Mouse (Mus musculus) stomach, embryonic 16.5 days (tissue): ENCODE measurements around the gene Soat1. TPM values are rescaled to one million over a fixed set of nuclear protein-coding genes. Genes with fewer than 3 reads are reported as not detected.

ENCODE experiments used
- ATAC-seq: fragments of 200-750 bp; cut with Nextera tagmentation; 2 replicates; pipeline ENCODE4 v1.8.0; 2017; ENCODE audit warnings: moderate number of reproducible peaks, moderate TSS enrichment; ENCODE audit not compliant: insufficient read depth, low FRiP score
- H3K27ac ChIP-seq: fragments of 300-500 bp; sonication (generic); 2 replicates; pipeline ENCODE4 v1.5.1; 2014; ENCODE audit warnings: low read length
- H3K27me3 ChIP-seq: fragments of 300-500 bp; sonication (generic); 2 replicates; pipeline ENCODE4 v1.6.1; 2014; ENCODE audit warnings: low read length, control low read depth, mixed read lengths; ENCODE audit not compliant: control insufficient read depth, insufficient read depth
- H3K36me3 ChIP-seq: fragments of 300-500 bp; sonication (generic); 2 replicates; pipeline ENCODE4 v1.6.1; 2014; ENCODE audit warnings: low read length; ENCODE audit not compliant: control insufficient read depth, insufficient read depth
- H3K4me1 ChIP-seq: fragments of 300-500 bp; sonication (generic); 2 replicates; pipeline ENCODE4 v1.6.1; 2014; ENCODE audit warnings: low read length, control low read depth, mixed read lengths; ENCODE audit not compliant: control insufficient read depth, insufficient read depth
- H3K4me2 ChIP-seq: fragments of 300-500 bp; sonication (generic); 2 replicates; pipeline ENCODE4 v1.6.1; 2014; ENCODE audit warnings: low read depth, low read length, mixed read lengths
- H3K4me3 ChIP-seq: fragments of 300-500 bp; sonication (generic); replicated peaks from 2 replicates; pipeline ENCODE4 v1.5.1; 2014; ENCODE audit warnings: mild to moderate bottlenecking, low read length
- H3K9ac ChIP-seq: fragments of 300-500 bp; sonication (generic); 2 replicates; pipeline ENCODE4 v1.6.1; 2014; ENCODE audit warnings: low read length
- H3K9me3 ChIP-seq: fragments of 300-500 bp; sonication (generic); replicated peaks from 2 replicates; pipeline ENCODE4 v1.6.1; 2016; ENCODE audit warnings: low read length, control low read depth; ENCODE audit not compliant: control insufficient read depth
- WGBS: fragments of 180-500 bp; shearing (Covaris S2); extraction: QIAGEN DNeasy Blood & Tissue Kit; methylation state at CpG from one replicate; pipeline ENCODE4 v1.1.7; 2014; 5-methylcytosine and 5-hydroxymethylcytosine counted together
- polyA plus RNA-seq: library from polyadenylated mRNA; unstranded; fragments of >200 nt; fragmentation: Nextera tagmentation; extraction: Ambion mirVana; gene quantifications from 2 replicates; pipeline ENCODE4 v1.2.1, GENCODE M21; 2015

The Soat1 gene
- polyA plus RNA-seq, 1 experiment from 2014 or later = 46.8 TPM

- H3K27me3 ChIP-seq = no peaks in the 10 kb centered on the region
- no peaks in the 10 kb centered on the region for H3K9me3 ChIP-seq
- no peaks in the 10 kb centered on the region for H3K4me1 ChIP-seq
- ATAC-seq = no peak
- no peak overlapping the region for H3K4me3 ChIP-seq
- H3K27ac ChIP-seq = no peak overlapping the region
- H3K4me2 ChIP-seq = no peak overlapping the region
- WGBS = 88% methylated on average over 3 of the region's 3 CpGs
- no peak overlapping the region for H3K9ac ChIP-seq
- no peaks in the 10 kb centered on the region for H3K36me3 ChIP-seq
These were observed 50.1 kb downstream of the Soat1 start for GRCm38 (mm10) chr1:156424054-156424453.

DNA sequence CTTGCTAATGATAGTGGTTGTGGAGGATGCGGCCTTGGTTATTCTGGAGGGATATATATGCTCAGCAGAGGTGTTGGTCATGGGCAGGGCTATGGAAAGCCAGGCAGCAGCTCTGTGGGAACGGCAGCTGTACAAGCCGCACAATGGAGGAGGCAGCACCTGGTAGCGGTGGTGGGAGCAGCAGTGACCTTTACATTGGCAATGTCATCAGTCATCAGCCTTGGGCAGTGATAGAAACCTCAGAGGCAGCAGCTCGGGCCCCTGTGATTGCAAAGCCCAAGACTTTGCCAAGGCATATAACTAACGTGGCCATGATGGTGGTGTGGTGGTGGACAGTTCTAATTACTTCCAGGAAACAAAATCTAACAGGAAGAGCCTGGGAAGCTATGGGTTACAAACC lies 50.6 kb downstream of the Soat1 start:
- Histone ChIP-seq H3K4me3 (no peak overlapping the region), H3K9ac (no peak overlapping the region), H3K27me3 (no peaks in the 10 kb centered on the region), H3K4me2 (no peak overlapping the region), H3K36me3 (no peaks in the 10 kb centered on the region), H3K9me3 (no peaks in the 10 kb centered on the region), H3K27ac (no peak overlapping the region), H3K4me1 (no peaks in the 10 kb centered on the region)
- no peak for ATAC-seq
- whole genome bisulfite sequencing = 73% methylated on average over 6 of the region's 6 CpGs

- Histone ChIP-seq H3K27ac (no peak overlapping the region), H3K27me3 (no peaks in the 10 kb centered on the region), H3K36me3 (no peaks in the 10 kb centered on the region), H3K9ac (no peak overlapping the region), H3K9me3 (no peaks in the 10 kb centered on the region), H3K4me1 (no peaks in the 10 kb centered on the region), H3K4me3 (no peak overlapping the region), H3K4me2 (no peak overlapping the region)
- ATAC-seq = no peak
- 76% methylated on average over 6 of the region's 6 CpGs for WGBS
These were observed 51.3 kb downstream of the Soat1 start for GRCm38 (mm10) chr1:156422856-156423255.

DNA sequence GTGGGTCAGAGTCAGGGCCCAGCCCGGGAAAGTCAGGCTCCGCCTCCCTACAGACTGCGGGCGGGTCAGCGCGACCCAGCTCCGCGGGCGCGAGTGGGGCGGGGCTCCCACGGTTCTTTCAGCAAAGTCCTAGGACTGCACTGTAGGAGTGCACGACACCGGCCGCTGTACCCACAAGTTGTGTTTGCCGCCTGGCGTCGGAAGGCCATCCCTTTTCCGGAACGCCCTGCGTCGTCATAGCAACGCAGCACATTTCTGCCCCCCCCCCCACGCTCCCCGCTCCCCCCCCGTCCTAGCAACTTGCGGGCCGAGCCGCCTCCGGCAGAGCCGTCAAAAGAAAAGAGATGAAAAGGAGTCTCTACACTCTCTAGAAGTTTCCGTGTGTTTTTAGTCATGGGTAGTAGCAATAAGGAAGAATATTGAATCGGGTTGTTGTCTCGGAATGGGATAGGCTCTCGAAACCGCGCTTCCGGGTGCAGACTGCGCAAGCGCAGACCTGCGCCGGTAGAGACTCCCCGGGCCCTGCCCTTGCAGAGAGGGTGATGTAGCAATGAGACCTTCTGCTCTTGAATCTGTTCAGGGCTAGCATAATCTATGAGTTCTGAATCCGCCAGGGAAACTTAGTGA lies 53.3 kb downstream of the Soat1 start, which contains the start of gene Axdnd1:
Gene Axdnd1 (minus strand): TSS at position 489 of the 627 bp plus-strand sequence.
- Histone ChIP-seq H3K4me3 (peak within 1 kb of the TSS; percentile 74), H3K9ac (peak within 1 kb of the TSS; percentile 76), H3K36me3 (no peaks in the 10 kb centered on the region), H3K9me3 (0 out of 2 replicates have a peak, but pooled peaks cover 2% of the 10 kb centered on the region), H3K27ac (peak within 1 kb of the TSS; percentile 79), H3K4me1 (no peaks in the 10 kb centered on the region), H3K27me3 (no peaks in the 10 kb centered on the region), H3K4me2 (peak within 1 kb of the TSS; percentile 56)
- peak; percentile 94 for ATAC-seq
- under 1% methylated on average over 44 of the region's 44 CpGs for WGBS

DNA sequence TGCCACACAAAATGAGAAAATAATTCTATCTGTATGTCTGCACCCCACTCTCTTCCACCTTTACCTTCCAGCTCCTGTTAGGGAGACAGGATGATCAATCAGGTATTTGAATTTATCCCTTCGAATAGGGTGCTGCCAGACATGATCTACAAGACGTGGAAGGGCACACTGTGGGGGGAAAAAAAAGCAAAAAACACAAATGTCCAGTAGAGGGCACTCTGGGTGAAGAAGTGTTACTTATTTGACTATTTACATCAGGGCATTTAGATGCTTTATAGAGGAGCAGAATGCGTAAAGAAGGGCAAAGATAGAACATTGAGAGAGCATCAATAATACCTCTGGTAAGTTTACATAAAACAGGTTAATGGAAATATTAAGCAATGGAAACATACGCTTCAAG lies 56.0 kb downstream of the Soat1 start:
- 57% methylated on average over 4 of the region's 4 CpGs for WGBS
- H3K4me3 ChIP-seq = no peak overlapping the region
- H3K9me3 ChIP-seq = 0 out of 2 replicates have a peak, but pooled peaks cover 2% of the 10 kb centered on the region
- no peak overlapping the region for H3K4me2 ChIP-seq
- no peaks in the 10 kb centered on the region for H3K27me3 ChIP-seq
- H3K9ac ChIP-seq = no peak overlapping the region
- H3K36me3 ChIP-seq = no peaks in the 10 kb centered on the region
- no peaks in the 10 kb centered on the region for H3K4me1 ChIP-seq
- ATAC-seq = no peak
- no peak overlapping the region for H3K27ac ChIP-seq

DNA sequence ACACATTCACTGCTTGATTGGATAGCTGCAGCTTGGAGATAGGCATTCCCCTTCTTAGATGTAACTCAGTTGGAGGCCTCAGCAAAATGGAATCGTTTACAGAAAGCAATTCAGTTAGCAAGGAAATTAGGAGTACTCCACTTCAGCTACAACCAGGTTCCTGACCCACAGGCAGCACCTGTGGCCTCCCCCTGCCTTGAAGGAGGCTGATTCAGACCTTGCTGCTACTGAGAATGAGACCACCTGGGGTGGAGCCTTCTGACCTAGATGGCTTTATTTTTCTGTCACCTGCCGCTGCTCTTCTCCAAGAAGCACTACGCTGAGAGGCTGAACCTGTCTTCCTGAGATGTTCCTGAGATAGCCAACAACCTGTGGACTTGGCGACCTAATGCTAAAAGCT lies 65.6 kb downstream of the Soat1 start:
- no peak overlapping the region for H3K27ac ChIP-seq
- H3K9me3 ChIP-seq = no peaks in the 10 kb centered on the region
- H3K27me3 ChIP-seq = no peaks in the 10 kb centered on the region
- no peak overlapping the region for H3K4me3 ChIP-seq
- ATAC-seq = no peak
- WGBS = 61% methylated on average over 4 of the region's 4 CpGs
- no peaks in the 10 kb centered on the region for H3K4me1 ChIP-seq
- H3K9ac ChIP-seq = no peak overlapping the region
- no peak overlapping the region for H3K4me2 ChIP-seq
- no peaks in the 10 kb centered on the region for H3K36me3 ChIP-seq

GRCm38 (mm10) chr1:156408004-156408403 lies 66.1 kb downstream of the Soat1 start:
- H3K27me3 ChIP-seq = no peaks in the 10 kb centered on the region
- WGBS = 40% methylated on average over 3 of the region's 3 CpGs
- no peaks in the 10 kb centered on the region for H3K4me1 ChIP-seq
- H3K36me3 ChIP-seq = no peaks in the 10 kb centered on the region
- no peak overlapping the region for H3K9ac ChIP-seq
- no peak overlapping the region for H3K4me2 ChIP-seq
- ATAC-seq = no peak
- H3K4me3 ChIP-seq = no peak overlapping the region
- no peak overlapping the region for H3K27ac ChIP-seq
- no peaks in the 10 kb centered on the region for H3K9me3 ChIP-seq

- Histone ChIP-seq H3K36me3 (no peaks in the 10 kb centered on the region), H3K4me2 (no peak overlapping the region), H3K9me3 (no peaks in the 10 kb centered on the region), H3K4me1 (no peaks in the 10 kb centered on the region), H3K27ac (no peak overlapping the region), H3K4me3 (no peak overlapping the region), H3K27me3 (no peaks in the 10 kb centered on the region), H3K9ac (no peak overlapping the region)
- no peak for ATAC-seq
- WGBS = 55% methylated on average over 10 of the region's 10 CpGs
These were observed 70.9 kb downstream of the Soat1 start for GRCm38 (mm10) chr1:156403251-156403650.

- 66% methylated on average over 2 of the region's 2 CpGs for WGBS
- no peaks in the 10 kb centered on the region for H3K4me1 ChIP-seq
- H3K9ac ChIP-seq = no peak overlapping the region
- no peaks in the 10 kb centered on the region for H3K36me3 ChIP-seq
- H3K27ac ChIP-seq = no peak overlapping the region
- H3K27me3 ChIP-seq = no peaks in the 10 kb centered on the region
- no peak overlapping the region for H3K4me3 ChIP-seq
- no peaks in the 10 kb centered on the region for H3K9me3 ChIP-seq
- no peak overlapping the region for H3K4me2 ChIP-seq
- ATAC-seq = no peak
These were observed 71.6 kb downstream of the Soat1 start for GRCm38 (mm10) chr1:156402491-156402890.
